Mouse (Mus musculus): ENCODE results near the gene Trappc2. TPM values are rescaled to one million over a fixed set of nuclear protein-coding genes. Genes with fewer than 3 reads are reported as not detected.
A peak's percentile ranks its signal among the peaks of the same experiment; 100 is the strongest.

Trappc2 gene
- polyA plus RNA-seq, 1 experiment from 2014 or later: 12.9 TPM

GRCm38 (mm10) chrX:166444552-166444951, 4.2 kb downstream of the Trappc2 start:
- no peak overlapping the region for H3K27ac ChIP-seq (ENCODE audit: low read depth)
- WGBS (ENCODE audit: insufficient replicate concordance): 59% methylated on average over 3 of the region's 3 CpGs
- ATAC-seq (no peak), DNase-seq (no peak)
- H3K9me3 ChIP-seq (ENCODE audit: low read length): no peaks in the 10 kb centered on the region
- no peak overlapping the region for H3K4me2 ChIP-seq (ENCODE audit: low read depth, low read length)
- H3K36me3 ChIP-seq (replicated peaks; ENCODE audit: insufficient read depth, low read length): no peaks in the 10 kb centered on the region
- H3K27me3 ChIP-seq (ENCODE audit: insufficient read depth, low read length): no peaks in the 10 kb centered on the region
- no peak overlapping the region for H3K9ac ChIP-seq (replicated peaks)
- H3K4me3 ChIP-seq (ENCODE audit: low read depth, low read length): no peak overlapping the region
- 0 out of 2 replicates have a peak, but pooled peaks cover 2% of the 10 kb centered on the region for H3K4me1 ChIP-seq (ENCODE audit: insufficient read depth)
- TF ChIP-seq EP300 (IDR thresholded peaks at IDR 0.05; ENCODE audit: low read depth) (no peak), CTCF (IDR thresholded peaks at IDR 0.05; ENCODE audit: low read depth) (no peak)

DNA sequence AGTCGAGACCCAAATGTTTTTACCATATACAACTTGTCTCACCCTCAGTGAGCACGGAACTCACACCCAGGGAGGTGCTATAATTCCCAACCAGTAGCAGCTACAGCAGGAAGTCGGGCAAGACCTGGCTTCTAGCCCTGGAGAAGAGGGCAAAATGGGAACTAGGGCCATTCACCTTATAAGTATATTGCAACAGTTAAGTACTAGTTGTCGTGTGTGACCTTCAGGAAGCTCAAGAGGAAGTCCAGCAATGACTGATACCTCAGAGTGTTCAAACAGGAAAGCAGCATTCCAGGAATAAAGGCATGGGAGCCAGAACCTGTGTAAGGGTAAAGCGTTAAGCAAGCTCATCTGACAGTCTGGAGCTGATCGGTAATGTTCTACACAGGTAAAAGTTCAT, 13.2 kb downstream of the Trappc2 start:
- no peaks in the 10 kb centered on the region for H3K4me1 ChIP-seq (ENCODE audit: insufficient read depth)
- H3K4me3 ChIP-seq (ENCODE audit: low read depth, low read length): no peak overlapping the region
- ATAC-seq (no peak), DNase-seq (no peak)
- H3K9ac ChIP-seq (replicated peaks): no peak overlapping the region
- no peaks in the 10 kb centered on the region for H3K9me3 ChIP-seq (ENCODE audit: low read length)
- WGBS (ENCODE audit: insufficient replicate concordance): 57% methylated on average over 6 of the region's 6 CpGs
- no peak overlapping the region for H3K27ac ChIP-seq (ENCODE audit: low read depth)
- H3K4me2 ChIP-seq (ENCODE audit: low read depth, low read length): no peak overlapping the region
- TF ChIP-seq EP300 (IDR thresholded peaks at IDR 0.05; ENCODE audit: low read depth) (no peak), CTCF (IDR thresholded peaks at IDR 0.05; ENCODE audit: low read depth) (no peak)
- 0 out of 2 replicates have a peak, but pooled peaks cover 2% of the 10 kb centered on the region for H3K36me3 ChIP-seq (replicated peaks; ENCODE audit: insufficient read depth, low read length)
- H3K27me3 ChIP-seq (ENCODE audit: insufficient read depth, low read length): no peaks in the 10 kb centered on the region; the same call in 1 of the 2 replicates

DNA sequence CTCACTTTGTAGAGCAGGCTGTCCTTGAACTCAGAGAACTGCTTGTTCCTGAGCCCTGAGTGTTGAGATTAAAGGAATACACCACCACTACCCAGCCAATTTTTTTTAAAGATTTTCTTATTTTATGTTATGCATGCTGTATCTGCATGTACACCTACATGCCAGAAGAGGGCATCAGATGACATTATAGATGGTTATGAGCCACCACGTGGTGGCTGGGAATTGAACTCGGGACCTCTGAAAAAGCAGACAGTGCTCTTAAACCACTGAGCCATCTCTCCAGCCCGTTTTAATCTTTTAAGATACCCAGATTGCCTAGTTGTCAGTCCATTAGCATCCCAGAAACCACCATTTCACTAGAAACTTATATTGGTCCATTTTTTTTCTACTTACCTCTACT, 14.0 kb downstream of the Trappc2 start:
- ATAC-seq: no peak
- H3K4me1 ChIP-seq (ENCODE audit: insufficient read depth): no peaks in the 10 kb centered on the region
- no peaks in the 10 kb centered on the region for H3K9me3 ChIP-seq (ENCODE audit: low read length)
- WGBS (ENCODE audit: insufficient replicate concordance): 84% methylated on average over 3 of the region's 3 CpGs
- H3K4me3 ChIP-seq (ENCODE audit: low read depth, low read length): no peak overlapping the region
- H3K27me3 ChIP-seq (ENCODE audit: insufficient read depth, low read length): no peaks in the 10 kb centered on the region; the same call in 1 of the 2 replicates
- DNase-seq: no peak
- no peak overlapping the region for H3K27ac ChIP-seq (ENCODE audit: low read depth)
- 0 out of 2 replicates have a peak, but pooled peaks cover 2% of the 10 kb centered on the region for H3K36me3 ChIP-seq (replicated peaks; ENCODE audit: insufficient read depth, low read length)
- H3K4me2 ChIP-seq (ENCODE audit: low read depth, low read length): no peak overlapping the region
- TF ChIP-seq EP300 (IDR thresholded peaks at IDR 0.05; ENCODE audit: low read depth) (no peak), CTCF (IDR thresholded peaks at IDR 0.05; ENCODE audit: low read depth) (peak; percentile 23; the same call in 1 of the 2 replicates)
- no peak overlapping the region for H3K9ac ChIP-seq (replicated peaks)

DNA sequence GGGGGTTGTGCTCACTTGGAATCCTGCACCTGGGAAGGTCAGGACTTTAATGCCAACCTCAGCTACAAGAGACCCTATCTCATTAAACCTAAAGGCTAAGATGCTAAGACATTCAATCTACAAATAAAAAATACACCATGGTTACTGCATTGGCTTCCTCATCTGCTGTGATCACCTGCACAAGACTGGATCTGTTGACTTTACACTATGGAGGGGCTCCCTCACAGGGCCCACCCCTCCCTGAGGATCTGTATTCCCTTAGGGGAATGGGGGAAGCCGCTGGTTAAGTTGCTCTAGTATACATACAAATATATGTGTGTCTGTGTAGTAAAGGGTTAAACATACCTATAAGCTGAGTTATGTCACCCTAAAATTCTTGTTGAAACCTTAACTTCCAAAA, 15.2 kb downstream of the Trappc2 start:
- H3K4me2 ChIP-seq (ENCODE audit: low read depth, low read length): no peak overlapping the region
- H3K36me3 ChIP-seq (replicated peaks; ENCODE audit: insufficient read depth, low read length): 0 out of 2 replicates have a peak, but pooled peaks cover 2% of the 10 kb centered on the region
- TF ChIP-seq EP300 (IDR thresholded peaks at IDR 0.05; ENCODE audit: low read depth): no peak
- TF ChIP-seq CTCF (IDR thresholded peaks at IDR 0.05; ENCODE audit: low read depth): no peak
- ATAC-seq (no peak), DNase-seq (no peak)
- no peak overlapping the region for H3K4me3 ChIP-seq (ENCODE audit: low read depth, low read length)
- H3K27ac ChIP-seq (ENCODE audit: low read depth): no peak overlapping the region
- H3K9me3 ChIP-seq (ENCODE audit: low read length): no peaks in the 10 kb centered on the region
- no peaks in the 10 kb centered on the region; the same call in 1 of the 2 replicates for H3K27me3 ChIP-seq (ENCODE audit: insufficient read depth, low read length)
- H3K4me1 ChIP-seq (ENCODE audit: insufficient read depth): no peaks in the 10 kb centered on the region
- WGBS (ENCODE audit: insufficient replicate concordance): 76% methylated on average over 1 of the region's 1 CpGs
- H3K9ac ChIP-seq (replicated peaks): no peak overlapping the region

DNA sequence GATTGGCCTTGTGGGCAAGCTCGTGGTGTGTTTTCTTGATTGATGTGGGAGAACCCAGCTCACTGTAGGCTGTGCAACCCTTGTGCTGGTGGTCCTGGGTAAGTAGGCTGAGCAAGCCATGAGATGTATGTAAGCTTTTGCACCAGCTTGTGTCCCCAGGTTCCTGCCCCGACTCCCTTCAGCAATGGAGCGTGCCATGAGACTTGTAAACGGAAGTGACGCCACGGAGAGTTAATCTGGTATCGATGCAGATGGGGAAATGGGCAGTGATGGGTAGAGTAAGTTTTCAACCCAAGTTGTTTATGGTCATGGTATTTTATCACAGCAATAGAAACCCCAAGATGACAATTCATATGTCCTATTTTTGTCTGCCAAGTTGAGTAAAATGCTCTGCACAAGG, 27.9 kb downstream of the Trappc2 start:
- Histone ChIP-seq H3K4me2 (ENCODE audit: low read depth, low read length) (no peak overlapping the region), H3K9ac (replicated peaks) (no peak overlapping the region), H3K27ac (ENCODE audit: low read depth) (no peak overlapping the region), H3K27me3 (ENCODE audit: insufficient read depth, low read length) (no peaks in the 10 kb centered on the region), H3K36me3 (replicated peaks; ENCODE audit: insufficient read depth, low read length) (no peaks in the 10 kb centered on the region), H3K4me3 (ENCODE audit: low read depth, low read length) (no peak overlapping the region), H3K9me3 (ENCODE audit: low read length) (no peaks in the 10 kb centered on the region), H3K4me1 (ENCODE audit: insufficient read depth) (no peaks in the 10 kb centered on the region)
- TF ChIP-seq EP300 (IDR thresholded peaks at IDR 0.05; ENCODE audit: low read depth) (no peak), CTCF (IDR thresholded peaks at IDR 0.05; ENCODE audit: low read depth) (no peak)
- ATAC-seq: no peak
- WGBS (ENCODE audit: insufficient replicate concordance): 87% methylated on average over 7 of the region's 7 CpGs
- no peak for DNase-seq

GRCm38 (mm10) chrX:166472612-166473011, 32.2 kb downstream of the Trappc2 start:
- DNase-seq: no peak
- 77% methylated on average over 6 of the region's 6 CpGs for WGBS (ENCODE audit: insufficient replicate concordance)
- TF ChIP-seq CTCF (IDR thresholded peaks at IDR 0.05; ENCODE audit: low read depth): no peak
- H3K27me3 ChIP-seq (ENCODE audit: insufficient read depth, low read length): no peaks in the 10 kb centered on the region
- ATAC-seq: no peak
- H3K36me3 ChIP-seq (replicated peaks; ENCODE audit: insufficient read depth, low read length): no peaks in the 10 kb centered on the region
- no peaks in the 10 kb centered on the region for H3K9me3 ChIP-seq (ENCODE audit: low read length)
- H3K9ac ChIP-seq (replicated peaks): no peak overlapping the region
- no peak overlapping the region for H3K27ac ChIP-seq (ENCODE audit: low read depth)
- H3K4me3 ChIP-seq (ENCODE audit: low read depth, low read length): no peak overlapping the region
- H3K4me1 ChIP-seq (ENCODE audit: insufficient read depth): peaks cover 5% of the 10 kb centered on the region
- H3K4me2 ChIP-seq (ENCODE audit: low read depth, low read length): no peak overlapping the region

GRCm38 (mm10) chrX:166477393-166477792, 37.0 kb downstream of the Trappc2 start:
- DNase-seq: no peak
- Histone ChIP-seq H3K4me2 (ENCODE audit: low read depth, low read length) (peak overlapping the region; percentile 73), H3K27me3 (ENCODE audit: insufficient read depth, low read length) (no peaks in the 10 kb centered on the region), H3K36me3 (replicated peaks; ENCODE audit: insufficient read depth, low read length) (no peaks in the 10 kb centered on the region), H3K27ac (ENCODE audit: low read depth) (peak overlapping the region; percentile 18; the same call in 1 of the 2 replicates), H3K9ac (replicated peaks) (no peak overlapping the region), H3K9me3 (ENCODE audit: low read length) (no peaks in the 10 kb centered on the region), H3K4me3 (ENCODE audit: low read depth, low read length) (peak overlapping the region; percentile 13), H3K4me1 (ENCODE audit: insufficient read depth) (peaks cover 5% of the 10 kb centered on the region)
- ATAC-seq: no peak
- 65% methylated on average over 6 of the region's 6 CpGs for WGBS (ENCODE audit: insufficient replicate concordance)
- TF ChIP-seq CTCF (IDR thresholded peaks at IDR 0.05; ENCODE audit: low read depth) (no peak), EP300 (IDR thresholded peaks at IDR 0.05; ENCODE audit: low read depth) (no peak)

All from liver, postnatal 0 days (tissue).